Mouse (Mus musculus) limb, embryonic 12.5 days (tissue): ENCODE results near the gene Ddx42. TPM values are rescaled to one million over a fixed set of nuclear protein-coding genes. Genes with fewer than 3 reads are reported as not detected.

Experiments used
- ATAC-seq: fragments of 200-750 bp; cut with Nextera tagmentation; 2 replicates; pipeline ENCODE4 v1.8.0; 2017; ENCODE audit warnings: low read depth, moderate TSS enrichment; ENCODE audit not compliant: insufficient number of reproducible peaks, insufficient read depth, low FRiP score, low TSS enrichment
- H3K27ac ChIP-seq: fragments of 300-500 bp; sonication (generic); 2 replicates; pipeline ENCODE4 v1.5.1; 2016; ENCODE audit warnings: mild to moderate bottlenecking, moderate library complexity
- H3K27me3 ChIP-seq: fragments of 300-500 bp; sonication (generic); 2 replicates; pipeline ENCODE4 v1.6.1; 2016; ENCODE audit warnings: mild to moderate bottlenecking, moderate library complexity
- H3K36me3 ChIP-seq: fragments of 300-500 bp; sonication (generic); 2 replicates; pipeline ENCODE4 v1.6.1; 2016; ENCODE audit warnings: mild to moderate bottlenecking, moderate library complexity
- H3K4me1 ChIP-seq: fragments of 300-500 bp; sonication (generic); replicated peaks from 2 replicates; pipeline ENCODE4 v1.6.1; 2016
- H3K4me2 ChIP-seq: fragments of 300-500 bp; sonication (generic); 2 replicates; pipeline ENCODE4 v1.6.1; 2016; ENCODE audit warnings: mild to moderate bottlenecking, moderate library complexity
- H3K4me3 ChIP-seq: fragments of 300-500 bp; sonication (generic); replicated peaks from 2 replicates; pipeline ENCODE4 v1.5.1; 2016; ENCODE audit warnings: mild to moderate bottlenecking
- H3K9ac ChIP-seq: fragments of 300-500 bp; sonication (generic); replicated peaks from 2 replicates; pipeline ENCODE4 v1.6.1; 2016; ENCODE audit warnings: mild to moderate bottlenecking, moderate library complexity
- H3K9me3 ChIP-seq: fragments of 300-500 bp; sonication (generic); 2 replicates; pipeline ENCODE4 v1.6.1; 2016; ENCODE audit warnings: mild to moderate bottlenecking, moderate library complexity
- WGBS: fragments of 180-500 bp; shearing (Covaris S2); methylation state at CpG from one replicate; pipeline ENCODE4 v1.1.7; 2016; 5-methylcytosine and 5-hydroxymethylcytosine counted together
- polyA plus RNA-seq: library from polyadenylated mRNA; unstranded; fragments of >200 nt; fragmentation: Nextera tagmentation; extraction: Ambion mirVana; gene quantifications from 2 replicates; pipeline ENCODE4 v1.2.1, GENCODE M21; 2016

The Ddx42 gene
- polyA plus RNA-seq: 107 and 111 TPM in 2 replicates

- ATAC-seq: peak; percentile 93
- peak within 1 kb of the TSS; percentile 87 for H3K9ac ChIP-seq
Observed at GRCm38 (mm10) chr11:106216730-106217490, at the start of gene Ddx42. Gene Ddx42 (plus strand): TSS chr11:106216926.

GRCm38 (mm10) chr11:106167435-106167834 lies 49.3 kb upstream of the Ddx42 start:
- Histone ChIP-seq H3K36me3 (peaks cover 85% of the 10 kb centered on the region), H3K27me3 (no peaks in the 10 kb centered on the region), H3K4me3 (no peak overlapping the region), H3K4me2 (no peak overlapping the region), H3K27ac (no peak overlapping the region), H3K9ac (no peak overlapping the region), H3K4me1 (no peaks in the 10 kb centered on the region), H3K9me3 (no peaks in the 10 kb centered on the region)
- no peak for ATAC-seq
- WGBS: 90% methylated on average over 5 of the region's 5 CpGs

More at GRCm38 (mm10) chr11:106216730-106217490, at the start of gene Ddx42:
- H3K4me1 ChIP-seq: peaks cover 26% of the 10 kb centered on the region
- peak within 1 kb of the TSS; percentile 93 for H3K27ac ChIP-seq
- H3K27me3 ChIP-seq: no peaks in the 10 kb centered on the region
- H3K4me2 ChIP-seq: peak within 1 kb of the TSS; percentile 78
- peak within 1 kb of the TSS; percentile 63 for H3K4me3 ChIP-seq
- H3K9me3 ChIP-seq: no peaks in the 10 kb centered on the region
- under 1% methylated on average over 70 of the region's 70 CpGs for WGBS
- H3K36me3 ChIP-seq: peaks cover 14% of the 10 kb centered on the region

- Histone ChIP-seq H3K27me3 (no peaks in the 10 kb centered on the region), H3K9me3 (no peaks in the 10 kb centered on the region), H3K36me3 (peaks cover 62% of the 10 kb centered on the region), H3K4me1 (0 out of 2 replicates have a peak, but pooled peaks cover 6% of the 10 kb centered on the region), H3K4me3 (no peak overlapping the region), H3K4me2 (no peak overlapping the region), H3K27ac (no peak overlapping the region), H3K9ac (no peak overlapping the region)
- ATAC-seq: no peak
- 79% methylated on average over 7 of the region's 7 CpGs for WGBS
Observed at GRCm38 (mm10) chr11:106170807-106171206, 45.9 kb upstream of the Ddx42 start.

DNA sequence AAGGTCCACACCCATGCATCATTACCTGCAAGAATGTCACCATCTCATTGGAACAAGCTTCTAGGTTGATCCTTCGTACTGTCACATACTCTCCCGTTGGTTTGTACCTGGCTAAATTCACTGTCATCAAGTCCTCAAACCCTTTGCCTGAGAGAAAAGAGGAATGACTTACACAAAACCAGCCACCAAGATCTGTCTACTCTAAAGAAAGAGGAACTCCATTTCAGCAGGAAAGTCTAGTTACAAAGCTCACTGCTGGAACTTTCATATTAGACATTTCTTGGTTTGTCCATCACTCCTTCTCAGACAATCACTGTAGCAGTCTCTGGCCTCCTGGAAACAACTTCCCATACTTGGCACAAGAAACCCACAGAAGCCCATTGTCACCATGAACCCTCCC lies 43.5 kb upstream of the Ddx42 start:
- Histone ChIP-seq H3K9ac (no peak overlapping the region), H3K36me3 (peaks cover 38% of the 10 kb centered on the region)
- no peak for ATAC-seq

DNA sequence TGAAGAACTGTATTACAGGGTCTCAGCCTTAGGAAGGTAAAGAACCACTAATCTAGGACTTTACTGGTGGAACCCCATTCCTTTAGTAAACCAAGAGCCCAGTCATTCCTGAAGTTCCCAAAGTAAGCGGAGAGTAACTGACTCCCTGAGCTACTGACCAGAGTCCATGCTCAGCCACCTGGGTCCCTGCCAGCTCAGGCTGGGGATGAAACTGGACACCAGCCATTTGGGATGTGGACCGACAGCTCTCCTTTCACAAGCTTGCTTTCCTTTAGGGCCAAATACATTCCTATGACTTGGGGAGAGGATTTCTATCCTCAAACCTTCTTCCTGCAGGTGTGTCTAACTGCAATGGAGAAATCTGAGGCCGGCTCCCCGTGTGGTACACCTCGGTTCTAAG lies 42.4 kb upstream of the Ddx42 start:
- Histone ChIP-seq H3K9ac (no peak overlapping the region), H3K4me2 (no peak overlapping the region), H3K36me3 (peaks cover 33% of the 10 kb centered on the region), H3K27ac (no peak overlapping the region), H3K27me3 (no peaks in the 10 kb centered on the region), H3K4me3 (no peak overlapping the region), H3K4me1 (0 out of 2 replicates have a peak, but pooled peaks cover 6% of the 10 kb centered on the region), H3K9me3 (no peaks in the 10 kb centered on the region)
- no peak for ATAC-seq
- WGBS: 74% methylated on average over 5 of the region's 5 CpGs

More for the DNA sequence above, 43.5 kb upstream of the Ddx42 start:
- 0 out of 2 replicates have a peak, but pooled peaks cover 6% of the 10 kb centered on the region for H3K4me1 ChIP-seq
- no peaks in the 10 kb centered on the region for H3K27me3 ChIP-seq
- no peak overlapping the region for H3K4me3 ChIP-seq
- no peaks in the 10 kb centered on the region for H3K9me3 ChIP-seq
- H3K4me2 ChIP-seq: no peak overlapping the region
- 94% methylated on average over 2 of the region's 2 CpGs for WGBS
- H3K27ac ChIP-seq: no peak overlapping the region

DNA sequence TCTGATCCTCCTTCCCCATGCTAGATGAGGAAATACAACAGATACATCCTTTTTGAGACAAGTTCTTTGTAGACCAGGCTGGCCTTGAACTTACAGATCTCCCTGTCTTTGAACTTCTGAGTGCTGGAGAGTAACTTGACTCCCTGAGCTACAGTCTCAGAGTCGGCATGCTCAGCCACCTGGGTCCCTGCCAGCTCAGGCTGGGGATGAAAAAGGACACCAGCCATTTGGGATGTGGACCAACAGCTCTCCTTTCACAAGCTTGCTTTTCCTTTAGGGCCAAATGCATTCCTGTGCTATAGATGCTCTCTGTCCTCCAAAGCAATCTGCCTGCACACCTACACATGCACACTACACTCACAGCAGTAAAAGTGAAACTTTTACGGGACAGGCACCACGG lies 41.6 kb upstream of the Ddx42 start:
- H3K4me1 ChIP-seq: 0 out of 2 replicates have a peak, but pooled peaks cover 6% of the 10 kb centered on the region
- no peak overlapping the region for H3K27ac ChIP-seq
- 46% methylated on average over 3 of the region's 3 CpGs for WGBS

GRCm38 (mm10) chr11:106176372-106176771 lies 40.4 kb upstream of the Ddx42 start:
- Histone ChIP-seq H3K4me3 (no peak overlapping the region), H3K4me1 (0 out of 2 replicates have a peak, but pooled peaks cover 6% of the 10 kb centered on the region), H3K4me2 (no peak overlapping the region), H3K27me3 (no peaks in the 10 kb centered on the region), H3K36me3 (peaks cover 22% of the 10 kb centered on the region), H3K9me3 (no peaks in the 10 kb centered on the region), H3K9ac (no peak overlapping the region), H3K27ac (no peak overlapping the region)
- no peak for ATAC-seq
- WGBS: 78% methylated on average over 5 of the region's 5 CpGs

More for the DNA sequence above, 41.6 kb upstream of the Ddx42 start:
- Histone ChIP-seq H3K36me3 (peaks cover 26% of the 10 kb centered on the region), H3K9me3 (no peaks in the 10 kb centered on the region), H3K4me3 (no peak overlapping the region), H3K27me3 (no peaks in the 10 kb centered on the region), H3K4me2 (no peak overlapping the region), H3K9ac (no peak overlapping the region)
- no peak for ATAC-seq

- Histone ChIP-seq H3K36me3 (peaks cover 19% of the 10 kb centered on the region), H3K4me1 (0 out of 2 replicates have a peak, but pooled peaks cover 6% of the 10 kb centered on the region), H3K27me3 (no peaks in the 10 kb centered on the region), H3K4me3 (no peak overlapping the region), H3K4me2 (no peak overlapping the region), H3K9ac (no peak overlapping the region), H3K27ac (no peak overlapping the region), H3K9me3 (no peaks in the 10 kb centered on the region)
- WGBS: 77% methylated on average over 5 of the region's 5 CpGs
- no peak for ATAC-seq
Observed at GRCm38 (mm10) chr11:106178036-106178782, 38.5 kb upstream of the Ddx42 start.

- 84% methylated on average over 7 of the region's 7 CpGs for WGBS
Observed at GRCm38 (mm10) chr11:106179711-106180448, 36.8 kb upstream of the Ddx42 start.

GRCm38 (mm10) chr11:106180449-106180801 lies 36.3 kb upstream of the Ddx42 start:
- Histone ChIP-seq H3K36me3 (peaks cover 31% of the 10 kb centered on the region), H3K4me3 (no peak overlapping the region), H3K9me3 (no peaks in the 10 kb centered on the region), H3K4me1 (no peaks in the 10 kb centered on the region), H3K4me2 (no peak overlapping the region), H3K27ac (no peak overlapping the region), H3K9ac (no peak overlapping the region), H3K27me3 (no peaks in the 10 kb centered on the region)
- whole genome bisulfite sequencing: 87% methylated on average over 2 of the region's 2 CpGs
- ATAC-seq: no peak

More at GRCm38 (mm10) chr11:106179711-106180448, 36.8 kb upstream of the Ddx42 start:
- Histone ChIP-seq H3K4me2 (no peak overlapping the region), H3K27ac (no peak overlapping the region), H3K9me3 (no peaks in the 10 kb centered on the region), H3K9ac (0 out of 2 replicates have a peak overlapping the region, but pooled peaks have one; percentile 27), H3K4me1 (0 out of 2 replicates have a peak, but pooled peaks cover under 1% of the 10 kb centered on the region), H3K27me3 (no peaks in the 10 kb centered on the region), H3K4me3 (no peak overlapping the region), H3K36me3 (peaks cover 31% of the 10 kb centered on the region)
- no peak for ATAC-seq

DNA sequence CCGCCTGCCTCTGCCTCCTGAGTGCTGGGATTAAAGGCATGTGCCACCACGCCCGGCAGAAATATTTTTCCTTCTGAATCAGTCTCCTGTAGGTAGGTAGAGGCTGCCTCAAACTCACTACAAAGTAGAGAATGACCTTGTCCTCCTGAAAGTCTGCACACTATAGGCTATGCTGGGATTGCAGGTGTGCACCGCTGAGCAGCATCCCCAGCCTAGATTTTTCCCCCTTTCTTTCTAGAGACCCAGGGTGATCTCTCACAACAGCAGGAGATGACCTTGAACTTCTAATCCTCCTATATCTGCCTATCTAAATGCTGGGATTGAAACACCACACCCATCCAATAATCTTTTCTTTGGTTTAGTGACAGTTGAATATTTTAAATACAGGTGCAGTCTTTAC lies 29.4 kb upstream of the Ddx42 start:
- no peak overlapping the region for H3K27ac ChIP-seq
- H3K27me3 ChIP-seq: no peaks in the 10 kb centered on the region
- peaks cover 24% of the 10 kb centered on the region for H3K36me3 ChIP-seq
- ATAC-seq: no peak
- no peak overlapping the region for H3K4me3 ChIP-seq
- no peaks in the 10 kb centered on the region for H3K9me3 ChIP-seq
- H3K4me1 ChIP-seq: peaks cover 3% of the 10 kb centered on the region
- H3K4me2 ChIP-seq: no peak overlapping the region
- WGBS: 84% methylated on average over 4 of the region's 4 CpGs
- H3K9ac ChIP-seq: no peak overlapping the region
